Mouse (Mus musculus) gastrocnemius, adult 18-20 months (tissue): ENCODE measurements at regions not wholly inside any gene's neighbourhood (a gene's known extent, or its start where the extent isn't known, plus 50 kb on each side); places are given as distances from the start of the nearest gene placed in this dataset.

ENCODE experiments used
- DNase-seq: peaks from one replicate; pipeline ENCODE4 v3.0.0; 2021; ENCODE audit warnings: low spot score

GRCm38 (mm10) chr9:26383996-26384395 lies 349.5 kb upstream of the B3gat1 start:
- DNase-seq: no peak

GRCm38 (mm10) chr9:26398635-26399034 lies 334.9 kb upstream of the B3gat1 start:
- no peak for DNase-seq

GRCm38 (mm10) chr9:26422897-26423823 lies 310.4 kb upstream of the B3gat1 start:
- DNase-seq: no peak

- DNase-seq: no peak
These were observed 298.0 kb upstream of the B3gat1 start for GRCm38 (mm10) chr9:26435507-26435906.

- no peak for DNase-seq
These were observed 296.3 kb upstream of the B3gat1 start for GRCm38 (mm10) chr9:26437244-26437643.

- no peak for DNase-seq
These were observed 279.6 kb upstream of the B3gat1 start for GRCm38 (mm10) chr9:26453924-26454323.

GRCm38 (mm10) chr9:26461081-26461480 lies 272.4 kb upstream of the B3gat1 start:
- DNase-seq: no peak

- no peak for DNase-seq
These were observed 262.7 kb upstream of the B3gat1 start for GRCm38 (mm10) chr9:26470694-26471392.

GRCm38 (mm10) chr9:26476341-26476740 lies 257.2 kb upstream of the B3gat1 start:
- peak; percentile 42 for DNase-seq

GRCm38 (mm10) chr9:26480881-26481280 lies 252.6 kb upstream of the B3gat1 start:
- no peak for DNase-seq

GRCm38 (mm10) chr9:26481890-26482289 lies 251.6 kb upstream of the B3gat1 start:
- DNase-seq: no peak

GRCm38 (mm10) chr9:26493740-26494139 lies 239.8 kb upstream of the B3gat1 start:
- DNase-seq: no peak

GRCm38 (mm10) chr9:26502027-26502426 lies 231.5 kb upstream of the B3gat1 start:
- no peak for DNase-seq

- DNase-seq: no peak
These were observed 227.6 kb upstream of the B3gat1 start for GRCm38 (mm10) chr9:26505941-26506340.

GRCm38 (mm10) chr9:26518651-26519050 lies 214.9 kb upstream of the B3gat1 start:
- peak; percentile 13 for DNase-seq

GRCm38 (mm10) chr9:26519581-26520501 lies 213.7 kb upstream of the B3gat1 start:
- DNase-seq: peak; percentile 32

- peak; percentile 38 for DNase-seq
These were observed 209.4 kb upstream of the B3gat1 start for GRCm38 (mm10) chr9:26524089-26524488.

GRCm38 (mm10) chr9:26528761-26529160 lies 204.8 kb upstream of the B3gat1 start:
- DNase-seq: no peak

- DNase-seq: no peak
These were observed 194.5 kb upstream of the B3gat1 start for GRCm38 (mm10) chr9:26539042-26539441.

- DNase-seq: peak; percentile 38
These were observed 185.1 kb upstream of the B3gat1 start for GRCm38 (mm10) chr9:26548328-26548922.

- DNase-seq: no peak
These were observed 184.4 kb upstream of the B3gat1 start for GRCm38 (mm10) chr9:26549118-26549517.
